Mouse (Mus musculus) erythroblast, embryonic 14.5 days (primary cell): ENCODE results near the gene Vti1a.

Experiments used
- GATA1 ChIP-seq: IDR thresholded peaks from 2 replicates; pipeline ENCODE4 v1.6.1; 2012; ENCODE audit warnings: low read length, inconsistent platforms, mixed read lengths
- TAL1 ChIP-seq: IDR thresholded peaks from 3 replicates; pipeline ENCODE4 v1.6.1; 2012; ENCODE audit warnings: low read length, inconsistent platforms, mixed read lengths

GRCm38 (mm10) chr19:55525056-55525455, 209.0 kb downstream of the Vti1a start:
- no peak for TF ChIP-seq GATA1
- TF ChIP-seq TAL1: no peak
